In genomic region chrX:53213838-53214237, GRCm38 (mm10) we compare ENCODE assay signal across 19 mouse cellular contexts. TPM values are rescaled to one million over a fixed set of nuclear protein-coding genes. Genes with fewer than 3 reads are reported as not detected.
DNase-seq lines count a peak whose midpoint lies in the region; ATAC-seq lines count a peak whose summit lies in the region.
"Had no signal": no experiment of that assay in that cellular context is flagged by ENCODE, and none has a peak within 500 bp of the region (broad histone marks: within the 10 kb centered on the region; RNA-seq: fewer than 3 reads in every experiment).

No protein-coding gene starts in this region.

- H3K4me3 ChIP-seq in heart, embryonic 16.5 days (ENCODE audit: low read length) = no peak overlapping the region
- H3K4me3 ChIP-seq: hindbrain, embryonic 15.5 days had no signal

- H3K4me2 ChIP-seq in heart, embryonic 16.5 days (ENCODE audit: low read depth, low read length) = no peak overlapping the region
- H3K4me2 ChIP-seq: hindbrain, embryonic 15.5 days; midbrain, embryonic 11.5 days had no signal

- ATAC-seq in heart, embryonic 16.5 days (replicated peaks; ENCODE audit: extremely low read depth, insufficient read depth, low FRiP score) = no peak

- peak overlapping the region; percentile 55 for H3K27ac ChIP-seq in heart, embryonic 16.5 days (ENCODE audit: low read length)
- H3K27ac ChIP-seq: hindbrain, embryonic 15.5 days had no signal

- no peak overlapping the region for H3K9ac ChIP-seq in heart, embryonic 16.5 days (ENCODE audit: low read length)
- H3K9ac ChIP-seq: hindbrain, embryonic 15.5 days had no signal

- no peaks in the 10 kb centered on the region for H3K27me3 ChIP-seq in heart, embryonic 16.5 days (ENCODE audit: control insufficient read depth, insufficient read depth, low read length)
- H3K27me3 ChIP-seq: CH12.LX; hindbrain, embryonic 15.5 days had no signal

- H3K36me3 ChIP-seq in heart, embryonic 16.5 days (ENCODE audit: control insufficient read depth, insufficient read depth) = no peaks in the 10 kb centered on the region
- H3K36me3 ChIP-seq: hindbrain, embryonic 15.5 days had no signal

- H3K9me3 ChIP-seq in heart, embryonic 16.5 days (replicated peaks; ENCODE audit: control insufficient read depth, low read length) = no peaks in the 10 kb centered on the region
- H3K9me3 ChIP-seq: hindbrain, embryonic 15.5 days had no signal

- peaks cover 30% of the 10 kb centered on the region for H3K4me1 ChIP-seq in heart, embryonic 16.5 days (ENCODE audit: control insufficient read depth, insufficient read depth, low read length)
- H3K4me1 ChIP-seq: hindbrain, embryonic 15.5 days had no signal

- DNase-seq in heart, postnatal 4 days = no peak
- DNase-seq in adipocyte (ENCODE audit: low spot score) = peak; percentile 64
- DNase-seq in brain, adult 2 months (ENCODE audit: low read depth, low spot score) = peak; percentile 9
- DNase-seq in lung, postnatal 10 days = peak; percentile 65
- DNase-seq in adrenal gland, postnatal 36 days = no peak
- DNase-seq in adrenal gland, postnatal 4 days (ENCODE audit: low spot score in 2 of 2) = no peak
- DNase-seq: cerebellum, adult 8-10 months; kidney, postnatal 14 days; right cerebral cortex, postnatal 4 days; thymus, postnatal 4 days had no signal

- WGBS in heart, embryonic 16.5 days = 50% methylated on average over 2 of the region's 2 CpGs

RNA-seq across cellular contexts. Expression of gene Plac1, which starts 26.1 kb away (rescaled TPM):
- 4.6 and 6.2 TPM in 2 replicates for polyA plus RNA-seq in heart, embryonic 16.5 days (2015; fragmentation: Nextera tagmentation; extraction: Ambion mirVana)
- total RNA-seq in heart, postnatal 4 days (2021) = 1 to 10 TPM in 1 of 2 experiments, under 1 TPM in 1; 0.69 to 1.0 TPM
- not detected for total RNA-seq in adrenal gland, postnatal 36 days (2021)
- under 1 TPM; 0.40 to 0.56 TPM for total RNA-seq in adrenal gland, postnatal 4 days (2021)
- total RNA-seq: CH12.LX; heart, adult 8-10 months; layer of hippocampus, postnatal 10 days; left cerebral cortex, postnatal 25 days had no signal

RNA-seq across cellular contexts. Expression of gene Fam122b, which starts 55.8 kb away (rescaled TPM):
- polyA plus RNA-seq in heart, embryonic 16.5 days (2015; fragmentation: Nextera tagmentation; extraction: Ambion mirVana) = 21.4 and 24.5 TPM in 2 replicates
- 10 to 100 TPM; 16.6 to 17.3 TPM for total RNA-seq in heart, postnatal 4 days (2021)
- 1 to 10 TPM; 6.6 to 8.9 TPM for total RNA-seq in adrenal gland, postnatal 36 days (2021)
- 10 to 100 TPM; 13.6 to 16.3 TPM for total RNA-seq in adrenal gland, postnatal 4 days (2021)

RNA-seq across cellular contexts. Expression of gene Fam122c, which starts 59.4 kb away (rescaled TPM):
- polyA plus RNA-seq in heart, embryonic 16.5 days (2015; fragmentation: Nextera tagmentation; extraction: Ambion mirVana) = not detected in 2 replicates
- total RNA-seq in heart, postnatal 4 days (2021) = not detected
- total RNA-seq in adrenal gland, postnatal 36 days (2021) = not detected
- not detected for total RNA-seq in adrenal gland, postnatal 4 days (2021)
- total RNA-seq: CH12.LX; heart, adult 8-10 months; layer of hippocampus, postnatal 10 days; left cerebral cortex, postnatal 25 days had no signal
- polyA plus RNA-seq: brain, embryonic 14.5 days; hindbrain, embryonic 15.5 days; liver, embryonic 16.5 days; midbrain, embryonic 11.5 days had no signal

Comparison
In these comparisons a context has a peak if more than half of its experiments do, and no peak if none do; other contexts are left out.
1. DNase-seq: peak in adipocyte (single experiment), brain, adult 2 months (single experiment) and lung, postnatal 10 days (single experiment); none in heart, postnatal 4 days (single experiment), adrenal gland, postnatal 36 days (0 of 2) and adrenal gland, postnatal 4 days (0 of 2).